Mouse (Mus musculus) brain, embryonic 14.5 days (tissue): Measurements from ENCODE around the gene Mansc1.

Experiments
- CTCF ChIP-seq: fragments of 200-500 bp; IDR thresholded peaks from 2 replicates; pipeline ENCODE4 v1.5.1; 2012; ENCODE audit warnings: inconsistent platforms, mild to moderate bottlenecking, moderate library complexity, borderline replicate concordance; ENCODE audit not compliant: insufficient read depth, insufficient read length; ENCODE audit errors: extremely low read depth
- POLR2A ChIP-seq: fragments of 200-500 bp; IDR thresholded peaks from 2 replicates; pipeline ENCODE4 v1.6.1; 2012; ENCODE audit warnings: mild to moderate bottlenecking, inconsistent platforms, borderline replicate concordance; ENCODE audit not compliant: poor library complexity, insufficient read depth, insufficient read length, severe bottlenecking; ENCODE audit errors: extremely low read depth

DNA sequence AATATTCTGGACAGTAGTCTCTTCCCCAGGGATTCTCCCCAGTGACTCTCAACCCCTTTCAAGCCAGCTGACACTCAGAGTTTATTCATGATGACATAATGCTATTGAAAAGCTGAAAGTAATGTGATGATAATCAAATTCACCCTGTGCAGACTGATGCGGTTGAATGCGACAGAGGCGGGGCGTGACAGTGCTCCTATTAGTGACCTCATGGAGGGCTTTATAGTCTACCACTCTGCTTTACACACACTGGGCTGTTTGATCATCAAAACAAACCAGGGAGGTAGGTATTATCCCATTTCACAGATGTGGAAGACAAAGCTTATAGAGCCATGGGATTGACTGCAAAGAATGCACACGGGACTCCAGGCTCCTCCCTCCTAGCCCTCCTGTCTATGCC is 50.2 kb downstream of the Mansc1 start:
- no peak for TF ChIP-seq POLR2A
- TF ChIP-seq CTCF: no peak
